ENCODE assay signal across 15 mouse cellular contexts in the genomic region with DNA sequence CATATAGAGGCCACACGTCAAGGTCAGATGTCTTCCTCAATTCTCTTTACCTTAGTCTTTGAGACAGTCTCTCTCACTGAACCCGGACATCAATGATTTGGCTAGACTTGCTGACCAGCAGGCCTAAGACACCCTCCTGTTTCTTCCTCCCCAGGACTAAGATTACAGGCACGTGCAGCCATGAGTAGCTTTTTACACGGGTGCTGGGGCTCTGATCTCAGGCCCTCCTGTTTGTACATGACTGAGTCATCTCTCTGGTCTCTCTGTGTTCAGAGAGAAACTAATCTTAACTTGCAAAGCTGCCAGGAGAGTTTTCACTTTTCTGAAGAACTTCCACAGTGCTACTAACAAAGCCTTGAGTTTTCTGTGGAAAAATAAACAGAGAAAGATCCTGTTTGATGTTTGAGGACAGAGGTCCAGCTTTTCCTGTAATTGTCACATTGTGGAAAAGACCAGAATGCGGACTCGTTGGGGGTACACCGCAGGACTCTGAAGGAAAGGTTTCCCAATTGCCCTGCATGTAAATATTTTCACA.
A peak's percentile ranks its signal among the peaks of the same experiment; 100 is the strongest.
DNase-seq lines count a peak whose midpoint lies in the region; ATAC-seq lines count a peak whose summit lies in the region.
"Had no signal": no experiment of that assay in that cellular context is flagged by ENCODE, and none has a peak within 500 bp of the region (broad histone marks: within the 10 kb centered on the region; RNA-seq: fewer than 3 reads in every experiment).

No protein-coding gene starts in this region.

- peak overlapping the region; percentile 83 for H3K27ac ChIP-seq in heart, embryonic 15.5 days
- peak overlapping the region; percentile 57 for H3K27ac ChIP-seq in limb, embryonic 12.5 days
- H3K27ac ChIP-seq in limb, embryonic 10.5 days, result no peak overlapping the region
- H3K27ac ChIP-seq in embryonic facial prominence, embryonic 10.5 days (replicated peaks), result peak overlapping the region; percentile 48; the same call in 1 of the 2 replicates
- peak overlapping the region; percentile 28; the same call in 1 of the 2 replicates for H3K27ac ChIP-seq in limb, embryonic 13.5 days
- no peak overlapping the region for H3K27ac ChIP-seq in midbrain, embryonic 14.5 days (replicated peaks; ENCODE audit: low read depth, low read length)
- H3K27ac ChIP-seq: midbrain, embryonic 13.5 days had no signal

- no peak for DNase-seq in heart, postnatal 25 days (ENCODE audit: low spot score)
- no peak for DNase-seq in limb, embryonic 10.5 days (ENCODE audit: low spot score)
- DNase-seq in embryonic facial prominence, embryonic 10.5 days (ENCODE audit: low spot score), result no peak
- DNase-seq in right cerebral cortex, postnatal 4 days, result no peak
- DNase-seq in midbrain, embryonic 14.5 days, result no peak
- DNase-seq: adrenal gland, postnatal 25 days; kidney, postnatal 4 days; lung, postnatal 14 days; thymus, postnatal 36 days had no signal

- no peaks in the 10 kb centered on the region for H3K27me3 ChIP-seq in heart, embryonic 15.5 days
- no peaks in the 10 kb centered on the region for H3K27me3 ChIP-seq in limb, embryonic 12.5 days
- H3K27me3 ChIP-seq in limb, embryonic 10.5 days (ENCODE audit: low read depth, poor library complexity, severe bottlenecking), result no peaks in the 10 kb centered on the region
- no peaks in the 10 kb centered on the region for H3K27me3 ChIP-seq in embryonic facial prominence, embryonic 10.5 days (replicated peaks; ENCODE audit: low read depth, poor library complexity, severe bottlenecking)
- H3K27me3 ChIP-seq in limb, embryonic 13.5 days, result no peaks in the 10 kb centered on the region
- H3K27me3 ChIP-seq in midbrain, embryonic 14.5 days (ENCODE audit: control insufficient read depth, insufficient read depth, low read length), result no peaks in the 10 kb centered on the region
- H3K27me3 ChIP-seq: midbrain, embryonic 13.5 days had no signal

- intact Hi-C loops in heart, postnatal 25 days (cut with DNase I), result loop anchor here (5.0 kb wide), 2 partner anchors 48 to 268 kb away; no protein-coding TSS in a partner anchor

- no peak overlapping the region for H3K4me2 ChIP-seq in heart, embryonic 15.5 days
- no peak overlapping the region for H3K4me2 ChIP-seq in limb, embryonic 12.5 days
- H3K4me2 ChIP-seq in limb, embryonic 13.5 days (replicated peaks), result no peak overlapping the region
- H3K4me2 ChIP-seq in midbrain, embryonic 14.5 days (ENCODE audit: low read length), result no peak overlapping the region
- H3K4me2 ChIP-seq: midbrain, embryonic 13.5 days had no signal

- H3K4me1 ChIP-seq in heart, embryonic 15.5 days (replicated peaks), result peaks cover 61% of the 10 kb centered on the region
- peaks cover 39% of the 10 kb centered on the region for H3K4me1 ChIP-seq in limb, embryonic 12.5 days (replicated peaks)
- peaks cover 16% of the 10 kb centered on the region for H3K4me1 ChIP-seq in limb, embryonic 10.5 days
- peaks cover 40% of the 10 kb centered on the region for H3K4me1 ChIP-seq in embryonic facial prominence, embryonic 10.5 days
- H3K4me1 ChIP-seq in limb, embryonic 13.5 days, result peaks cover 65% of the 10 kb centered on the region
- 0 out of 2 replicates have a peak, but pooled peaks cover 3% of the 10 kb centered on the region for H3K4me1 ChIP-seq in midbrain, embryonic 14.5 days (ENCODE audit: control insufficient read depth, insufficient read depth, low read length)

- H3K4me3 ChIP-seq in heart, embryonic 15.5 days, result no peak overlapping the region
- H3K4me3 ChIP-seq in limb, embryonic 12.5 days (replicated peaks), result no peak overlapping the region
- H3K4me3 ChIP-seq in limb, embryonic 10.5 days, result no peak overlapping the region
- H3K4me3 ChIP-seq in embryonic facial prominence, embryonic 10.5 days, result no peak overlapping the region
- H3K4me3 ChIP-seq in limb, embryonic 13.5 days, result no peak overlapping the region
- no peak overlapping the region for H3K4me3 ChIP-seq in midbrain, embryonic 14.5 days (replicated peaks; ENCODE audit: low read depth, low read length)
- H3K4me3 ChIP-seq: erythroblast, embryonic 14.5 days; midbrain, embryonic 13.5 days had no signal

- no peak overlapping the region for H3K9ac ChIP-seq in heart, embryonic 15.5 days
- H3K9ac ChIP-seq in limb, embryonic 12.5 days (replicated peaks), result no peak overlapping the region
- no peak overlapping the region for H3K9ac ChIP-seq in limb, embryonic 13.5 days
- H3K9ac ChIP-seq in midbrain, embryonic 14.5 days (replicated peaks; ENCODE audit: low read length), result no peak overlapping the region
- H3K9ac ChIP-seq: midbrain, embryonic 13.5 days had no signal

- no peak; the same call in 1 of the 2 replicates for ATAC-seq in heart, embryonic 15.5 days (replicated peaks; ENCODE audit: insufficient number of reproducible peaks, insufficient read depth, low FRiP score, low read depth)
- ATAC-seq in limb, embryonic 12.5 days (ENCODE audit: insufficient number of reproducible peaks, insufficient read depth, low FRiP score, low TSS enrichment, low read depth), result no peak
- no peak for ATAC-seq in limb, embryonic 13.5 days (ENCODE audit: low FRiP score, low read depth)
- ATAC-seq in midbrain, embryonic 14.5 days (ENCODE audit: low FRiP score, low TSS enrichment), result no peak
- ATAC-seq: CD4-positive, CD25-positive, alpha-beta regulatory T cell, adult 4 months; midbrain, embryonic 13.5 days had no signal

- H3K36me3 ChIP-seq in heart, embryonic 15.5 days, result peaks cover 8% of the 10 kb centered on the region; the same call in 1 of the 2 replicates
- no peaks in the 10 kb centered on the region for H3K36me3 ChIP-seq in limb, embryonic 12.5 days
- peaks cover 22% of the 10 kb centered on the region for H3K36me3 ChIP-seq in limb, embryonic 10.5 days
- H3K36me3 ChIP-seq in embryonic facial prominence, embryonic 10.5 days (replicated peaks), result peaks cover 16% of the 10 kb centered on the region
- H3K36me3 ChIP-seq in limb, embryonic 13.5 days, result 0 out of 2 replicates have a peak, but pooled peaks cover 4% of the 10 kb centered on the region
- no peaks in the 10 kb centered on the region for H3K36me3 ChIP-seq in midbrain, embryonic 14.5 days (ENCODE audit: control insufficient read depth, insufficient read depth, low read length)
- H3K36me3 ChIP-seq: midbrain, embryonic 13.5 days had no signal

- WGBS in heart, embryonic 15.5 days, result 58% methylated on average over 7 of the region's 7 CpGs
- 81% methylated on average over 7 of the region's 7 CpGs for WGBS in limb, embryonic 12.5 days
- WGBS in limb, embryonic 10.5 days, result 89% methylated on average over 7 of the region's 7 CpGs
- 85% methylated on average over 7 of the region's 7 CpGs for WGBS in embryonic facial prominence, embryonic 10.5 days
- 72% methylated on average over 7 of the region's 7 CpGs for WGBS in limb, embryonic 13.5 days
- 86% methylated on average over 7 of the region's 7 CpGs for WGBS in midbrain, embryonic 14.5 days

- no peaks in the 10 kb centered on the region for H3K9me3 ChIP-seq in heart, embryonic 15.5 days (replicated peaks)
- no peaks in the 10 kb centered on the region for H3K9me3 ChIP-seq in limb, embryonic 12.5 days
- H3K9me3 ChIP-seq in limb, embryonic 10.5 days (replicated peaks), result no peaks in the 10 kb centered on the region
- no peaks in the 10 kb centered on the region for H3K9me3 ChIP-seq in embryonic facial prominence, embryonic 10.5 days
- 0 out of 2 replicates have a peak, but pooled peaks cover 2% of the 10 kb centered on the region for H3K9me3 ChIP-seq in limb, embryonic 13.5 days
- no peaks in the 10 kb centered on the region for H3K9me3 ChIP-seq in midbrain, embryonic 14.5 days (ENCODE audit: control insufficient read depth, low read length)
- H3K9me3 ChIP-seq: midbrain, embryonic 13.5 days had no signal

Comparison
In these comparisons a context has a peak if more than half of its experiments do, and no peak if none do; other contexts are left out.
1. H3K27ac ChIP-seq: peak in heart, embryonic 15.5 days (single experiment), limb, embryonic 12.5 days (single experiment), embryonic facial prominence, embryonic 10.5 days (single experiment) and limb, embryonic 13.5 days (single experiment); none in limb, embryonic 10.5 days (single experiment) and midbrain, embryonic 14.5 days (single experiment).